Mouse (Mus musculus) gastrocnemius, postnatal 10 days (tissue): Measurements from ENCODE around the gene Bace2. TPM values are rescaled to one million over a fixed set of nuclear protein-coding genes. Genes with fewer than 3 reads are reported as not detected.

ENCODE experiments used
- DNase-seq: peaks from one replicate; pipeline ENCODE4 v3.0.0; 2021; ENCODE audit warnings: mixed read lengths
- long read RNA-seq, 2 experiments: library from polyadenylated mRNA; stranded (forward); transcript quantifications; one replicate each; pipeline ENCODE4 v2.0.0; 2021
- total RNA-seq, 2 experiments: library from RNA; stranded (reverse); gene quantifications; 2 replicates each; pipeline ENCODE4 v1.2.3; 2021

The Bace2 gene
- 10 to 100 TPM; 10.5 to 16.2 TPM for total RNA-seq
- long read RNA-seq, experiment 1, full-length matches to known transcripts, result 9 of 11 reads
- long read RNA-seq, experiment 1, partial matches to known transcripts, result 1 of 11 reads
- long read RNA-seq, experiment 1, other reads (novel, unspliced or antisense), result 1 of 11 reads
- long read RNA-seq, experiment 2, full-length matches to known transcripts, result 11 of 12 reads
- long read RNA-seq, experiment 2, partial matches to known transcripts, result 0 of 12 reads
- long read RNA-seq, experiment 2, other reads (novel, unspliced or antisense), result 1 of 12 reads

DNA sequence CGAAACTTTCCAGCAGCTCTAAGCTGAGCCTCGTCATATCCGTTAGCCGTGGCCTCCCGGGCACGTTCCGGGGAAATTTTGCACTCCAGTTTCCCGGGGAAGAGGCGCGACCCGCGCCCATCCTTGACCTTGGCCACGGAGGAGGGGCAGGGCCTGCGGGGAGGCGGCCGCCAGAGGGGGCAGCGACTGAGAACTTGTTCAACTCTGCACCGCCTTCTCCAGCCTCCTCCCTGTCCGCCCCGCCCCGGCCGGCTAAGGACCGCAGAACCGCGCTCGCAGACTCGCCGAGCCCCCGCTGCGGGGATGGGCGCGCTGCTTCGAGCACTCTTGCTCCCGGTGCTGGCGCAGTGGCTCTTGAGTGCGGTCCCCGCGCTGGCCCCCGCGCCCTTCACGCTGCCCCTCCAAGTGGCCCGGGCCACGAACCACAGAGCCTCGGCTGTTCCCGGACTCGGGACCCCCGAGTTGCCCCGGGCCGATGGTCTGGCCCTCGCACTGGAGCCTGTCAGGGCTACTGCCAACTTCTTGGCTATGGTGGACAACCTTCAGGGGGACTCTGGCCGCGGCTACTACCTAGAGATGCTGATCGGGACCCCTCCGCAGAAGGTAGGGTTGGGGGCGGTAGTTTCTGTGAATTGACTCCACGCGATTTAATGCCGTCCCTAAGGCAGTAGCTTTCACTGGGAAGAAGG is at the start of gene Bace2:
Bace2 (plus strand) TSS at position 244 of the 689 bp plus-strand sequence.
- peak; percentile 76 for DNase-seq

DNA sequence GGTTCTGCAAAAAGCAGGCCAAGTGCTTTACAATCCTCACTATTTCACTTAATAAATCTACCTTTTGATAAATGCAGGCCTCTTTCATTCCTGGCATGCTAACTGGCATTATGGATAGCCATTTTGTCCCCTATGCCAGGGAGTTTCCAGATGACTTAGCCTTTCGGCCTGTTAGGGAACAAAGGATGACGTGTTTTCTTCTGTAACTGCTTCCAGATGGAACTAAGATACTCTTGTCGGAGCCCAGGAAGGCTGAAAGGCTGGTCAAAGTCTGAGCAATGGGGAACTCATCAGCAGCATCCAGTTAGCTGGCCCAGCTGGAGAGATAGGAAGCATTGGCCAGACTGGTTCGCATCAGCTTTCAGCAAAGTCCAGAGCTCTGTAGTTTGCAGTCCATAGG is 48.9 kb upstream of the Bace2 start:
- DNase-seq, result no peak

DNA sequence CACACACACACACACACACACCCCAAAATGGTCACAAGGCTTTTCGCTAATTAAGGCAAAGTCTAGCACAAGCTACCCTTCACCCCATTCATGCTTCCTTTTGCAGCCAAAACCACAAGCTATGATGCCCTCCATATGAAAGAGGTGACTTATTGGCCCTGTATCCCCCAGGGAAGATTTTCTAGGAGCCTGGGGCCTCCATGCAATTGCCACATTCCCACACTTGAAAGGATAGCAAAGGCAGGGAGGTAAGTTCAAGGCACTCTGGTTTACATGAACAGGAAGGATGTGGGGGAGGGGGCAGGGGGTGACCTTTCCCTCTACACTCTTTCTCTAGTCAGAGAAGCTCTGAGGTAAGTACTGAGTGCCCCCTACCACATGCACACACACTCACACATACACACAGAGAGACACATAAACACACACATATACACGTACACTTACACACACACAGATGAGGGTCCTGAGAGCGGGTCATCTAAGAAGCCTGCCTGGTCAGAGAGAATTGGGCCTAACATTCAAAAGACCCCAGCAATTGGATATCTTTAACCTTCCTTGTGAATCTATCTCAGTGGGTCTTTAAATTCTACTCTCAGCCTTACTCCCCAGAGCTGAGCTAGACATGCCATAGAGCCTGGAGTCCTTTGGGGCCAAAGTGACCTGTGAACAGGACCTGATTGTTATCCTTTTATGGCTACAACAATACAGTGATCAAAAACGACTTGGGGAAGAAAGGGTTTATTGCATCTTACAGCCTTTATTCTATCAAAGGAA is 46.6 kb upstream of the Bace2 start:
- DNase-seq, result no peak

DNA sequence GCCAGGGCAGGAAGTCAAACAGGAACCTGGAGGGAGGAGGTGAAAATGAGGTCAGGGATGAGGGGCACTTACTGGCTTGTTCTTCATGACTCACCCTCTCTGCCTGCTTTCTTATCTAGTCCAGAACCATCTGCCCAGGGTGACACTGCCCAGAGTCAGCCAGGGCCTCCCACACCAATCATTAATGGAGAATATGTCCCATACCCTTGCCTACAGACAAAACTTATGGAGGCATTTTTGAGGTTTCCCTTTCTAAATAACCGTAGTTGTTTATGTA is 46.0 kb upstream of the Bace2 start:
- no peak for DNase-seq

DNA sequence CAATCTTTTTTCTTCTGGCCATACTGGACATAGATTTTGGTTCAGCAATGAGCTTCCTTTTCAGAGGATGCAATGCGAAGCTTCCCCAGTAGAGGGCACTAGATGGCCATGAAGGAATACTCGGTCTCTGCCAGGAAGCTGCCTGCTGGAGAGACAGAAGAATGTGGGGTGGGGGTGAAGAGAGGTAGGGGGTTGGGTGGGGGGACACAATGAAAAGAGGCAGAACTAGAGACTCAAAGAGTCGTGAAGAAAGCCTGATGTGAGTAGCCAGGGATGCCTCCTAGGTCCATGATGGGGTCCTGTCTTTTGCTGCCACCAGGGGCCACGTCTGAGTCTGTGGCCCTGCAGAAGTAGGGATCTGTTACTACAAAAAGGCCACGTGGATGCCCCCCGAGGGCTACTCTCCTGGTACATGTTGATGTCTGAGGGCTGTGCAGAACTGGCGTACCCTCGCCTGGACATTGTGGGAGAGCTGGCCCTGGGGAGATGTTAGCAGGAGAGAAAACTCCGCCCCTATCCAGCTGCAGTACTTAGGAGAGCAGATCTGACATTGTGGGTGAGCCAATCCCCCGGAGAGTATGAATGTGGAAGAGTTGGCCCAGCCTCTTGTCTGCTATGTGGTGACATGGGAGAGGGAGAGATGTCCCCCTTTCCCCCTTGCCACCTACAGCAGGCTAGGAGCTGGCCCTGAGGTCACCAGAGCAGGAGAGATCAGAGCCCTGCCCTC is 43.4 kb upstream of the Bace2 start:
- DNase-seq, result peak; percentile 76

DNA sequence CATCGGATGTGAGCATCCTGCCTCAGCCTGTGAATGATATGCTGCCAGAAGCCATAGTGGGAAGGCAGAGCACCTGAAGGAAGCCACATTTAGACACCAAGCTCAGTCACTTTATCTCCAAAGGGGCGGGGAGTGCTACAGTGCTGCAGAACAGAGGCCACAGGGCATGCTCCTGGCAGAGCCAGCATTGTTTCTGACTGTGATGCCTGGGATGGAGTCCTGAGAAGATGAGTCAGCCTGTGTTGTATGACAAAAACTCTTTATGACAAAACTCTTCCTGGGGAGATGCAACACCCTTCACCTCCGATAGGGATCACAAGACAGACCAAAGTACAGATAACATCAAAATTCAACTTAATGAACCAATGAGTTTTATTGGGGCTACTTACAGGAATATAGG is 35.0 kb upstream of the Bace2 start:
- DNase-seq, result no peak

DNA sequence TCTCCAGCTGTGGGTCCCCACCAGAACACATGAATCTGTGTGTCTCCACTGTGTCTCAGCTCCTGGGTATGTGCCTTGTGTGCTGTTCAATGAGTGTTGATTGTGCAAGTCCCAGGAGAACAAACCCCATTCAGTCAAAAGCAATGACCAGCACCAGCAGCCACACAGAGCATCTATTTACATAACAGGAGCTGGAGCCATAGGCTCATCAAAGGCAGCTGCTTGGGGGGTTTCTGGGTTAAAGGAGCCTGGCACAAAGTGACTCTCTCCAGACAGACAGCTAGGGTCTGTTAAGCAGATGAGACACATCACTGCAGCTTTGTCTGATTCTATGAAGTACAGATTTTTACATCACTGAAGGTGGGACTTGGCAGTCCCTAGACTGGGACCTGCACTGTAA is 33.9 kb upstream of the Bace2 start:
- DNase-seq, result no peak

DNA sequence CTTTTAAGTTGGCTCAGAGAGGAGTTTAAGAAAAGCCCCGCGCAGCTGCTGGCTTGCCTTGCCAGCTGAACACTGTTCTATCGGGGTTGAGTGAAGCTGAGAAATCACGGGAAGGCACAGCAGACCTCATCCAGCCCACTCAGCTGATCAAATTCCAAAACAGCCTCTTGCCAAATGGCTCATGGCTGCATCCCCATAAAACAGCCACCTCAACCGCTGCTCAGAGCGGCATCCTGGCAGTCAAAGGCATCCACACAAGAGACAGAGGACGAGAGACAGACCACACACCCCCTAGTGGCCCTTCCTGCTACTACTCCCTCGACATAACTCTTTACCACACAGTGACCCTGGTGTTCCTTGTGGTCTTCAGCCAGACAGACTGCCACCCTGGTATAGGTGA is 30.6 kb upstream of the Bace2 start:
- DNase-seq, result peak; percentile 25

DNA sequence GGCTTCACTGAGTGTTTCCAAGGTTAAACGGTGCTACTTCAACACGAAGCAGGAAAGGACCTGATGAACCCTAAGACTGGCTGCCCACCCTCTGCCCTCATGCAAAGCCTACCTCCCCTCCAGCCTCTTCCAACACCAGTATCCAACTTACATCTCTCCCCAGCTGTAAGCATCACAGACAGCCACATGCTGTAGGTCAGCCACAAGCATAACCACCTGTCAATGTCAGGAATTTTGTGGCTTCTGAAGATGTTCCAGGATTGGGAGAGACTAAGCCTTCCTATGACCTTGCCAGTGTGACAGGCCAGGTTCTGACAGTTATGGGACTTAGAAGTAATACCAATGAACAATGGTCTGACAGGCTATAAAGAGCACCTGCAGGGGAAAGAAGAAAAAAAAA is 27.9 kb upstream of the Bace2 start:
- no peak for DNase-seq

DNA sequence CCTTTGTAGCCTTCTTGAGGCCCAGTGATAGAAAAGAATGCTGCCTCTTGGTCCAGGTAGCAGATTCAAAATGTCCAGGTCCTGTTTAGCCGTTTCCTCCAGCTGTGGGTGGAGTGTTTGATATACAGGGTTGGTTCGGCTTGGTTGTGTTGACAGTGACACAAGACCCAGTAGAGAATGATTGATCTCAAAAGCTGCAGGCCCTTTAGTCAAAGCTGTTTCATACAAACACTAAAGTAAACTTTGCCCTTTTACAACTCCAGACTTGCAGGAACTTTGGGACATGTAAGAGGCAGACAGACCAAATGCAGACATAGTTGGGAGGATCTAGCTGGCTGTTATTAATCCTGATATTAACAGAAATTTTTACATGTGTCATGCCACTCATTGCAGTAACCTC is 3.5 kb upstream of the Bace2 start:
- DNase-seq, result no peak

DNA sequence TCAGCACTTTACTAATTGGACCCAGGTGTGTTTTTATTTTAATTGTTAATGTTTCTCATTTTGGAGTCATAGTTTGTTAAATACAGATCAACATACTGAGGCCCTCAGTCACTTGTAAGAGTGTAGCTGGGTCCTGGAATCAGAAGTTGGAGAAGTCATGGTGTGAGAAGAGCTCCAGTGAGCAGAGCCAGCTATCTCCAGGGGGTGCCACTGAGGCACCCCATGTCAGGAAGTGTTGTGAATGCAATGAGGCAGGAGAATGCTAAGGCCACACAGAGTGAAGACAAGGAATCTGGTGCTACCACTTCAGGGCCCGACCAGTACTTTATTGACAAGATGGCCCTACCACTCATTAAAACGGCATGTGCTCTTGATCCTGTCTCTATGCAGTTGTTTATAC is 1.9 kb upstream of the Bace2 start:
- no peak for DNase-seq

DNA sequence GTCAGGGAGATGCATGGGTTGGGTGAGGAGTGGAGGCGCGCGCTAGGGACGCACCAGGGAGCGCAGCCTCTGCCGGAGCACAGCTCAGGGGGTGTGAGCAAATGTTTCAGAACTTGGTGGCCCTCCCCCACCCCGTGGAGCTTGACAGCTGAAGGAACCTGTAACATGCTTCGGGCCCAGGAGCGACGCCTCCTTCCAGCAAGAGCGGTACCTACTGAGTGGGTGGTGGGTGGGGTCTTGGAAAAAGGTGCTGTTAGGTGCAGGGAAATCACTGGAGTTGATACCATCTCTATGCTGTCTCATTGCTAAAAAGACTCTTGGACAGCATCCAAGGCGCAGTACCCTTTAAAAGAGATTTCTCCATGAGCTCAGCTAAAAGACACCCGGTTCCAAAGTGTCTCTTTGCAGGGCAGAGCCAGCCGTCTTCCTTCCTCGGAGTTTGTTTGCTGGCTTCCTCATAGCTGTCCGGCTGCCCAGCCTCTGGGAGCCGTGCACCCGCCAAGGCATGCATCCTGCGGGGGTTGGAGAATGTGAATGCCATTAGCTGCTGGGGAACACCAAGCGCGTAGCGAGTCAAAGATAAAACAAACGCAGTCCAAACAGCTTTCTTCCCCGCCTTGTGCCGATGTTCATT is 763 bp downstream of the Bace2 start:
- DNase-seq, result peak; percentile 49

DNA sequence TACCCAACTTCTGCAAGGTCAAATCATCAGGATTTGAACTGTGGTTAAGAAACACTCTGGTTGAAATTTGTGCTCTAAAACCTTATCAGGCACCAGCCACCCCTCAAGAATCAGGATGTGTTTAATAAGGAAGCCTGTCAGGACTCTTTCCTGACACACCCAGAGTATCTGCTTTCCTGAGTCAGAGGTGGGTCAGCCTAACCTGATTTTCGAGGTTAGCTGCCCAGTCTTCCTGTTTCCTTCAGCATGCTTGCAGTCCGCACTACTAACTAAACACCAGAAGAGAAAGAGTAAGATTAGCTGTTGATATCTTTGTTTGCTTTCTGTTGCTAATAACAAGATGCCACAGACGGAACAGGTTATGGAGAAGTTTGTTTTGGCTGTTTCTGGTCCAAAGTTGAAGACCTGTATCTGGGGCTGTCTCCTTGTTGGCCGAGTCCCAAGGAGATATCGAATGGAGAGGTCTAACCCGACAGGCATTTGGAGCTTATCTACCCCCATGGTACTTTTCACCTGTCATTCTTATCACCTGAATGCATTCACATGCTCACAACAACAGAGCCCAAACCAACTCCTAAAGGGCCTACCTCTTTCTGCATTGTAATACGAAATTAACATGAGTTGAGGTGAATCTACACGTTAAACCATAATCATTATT is 5.8 kb downstream of the Bace2 start:
- no peak for DNase-seq

DNA sequence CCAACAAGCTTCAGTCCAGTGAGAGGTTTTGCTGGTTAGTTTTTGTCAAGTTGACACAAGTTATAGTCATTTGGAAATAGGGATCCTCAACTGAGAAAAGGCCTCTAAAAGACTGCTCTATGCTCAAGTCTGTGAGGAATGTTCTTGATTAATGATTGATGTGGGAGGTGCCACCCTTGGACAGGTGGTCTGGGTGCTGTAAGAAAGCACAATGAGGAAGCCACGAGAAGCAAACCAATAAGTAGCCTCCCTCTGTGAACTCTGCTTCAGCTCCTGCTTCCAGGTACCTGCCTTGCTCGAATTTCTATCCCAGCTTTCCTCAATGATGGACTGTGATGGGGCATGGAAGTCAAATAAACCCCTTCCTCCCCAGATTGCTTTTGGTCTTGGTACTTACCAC is 9.6 kb downstream of the Bace2 start:
- no peak for DNase-seq

DNA sequence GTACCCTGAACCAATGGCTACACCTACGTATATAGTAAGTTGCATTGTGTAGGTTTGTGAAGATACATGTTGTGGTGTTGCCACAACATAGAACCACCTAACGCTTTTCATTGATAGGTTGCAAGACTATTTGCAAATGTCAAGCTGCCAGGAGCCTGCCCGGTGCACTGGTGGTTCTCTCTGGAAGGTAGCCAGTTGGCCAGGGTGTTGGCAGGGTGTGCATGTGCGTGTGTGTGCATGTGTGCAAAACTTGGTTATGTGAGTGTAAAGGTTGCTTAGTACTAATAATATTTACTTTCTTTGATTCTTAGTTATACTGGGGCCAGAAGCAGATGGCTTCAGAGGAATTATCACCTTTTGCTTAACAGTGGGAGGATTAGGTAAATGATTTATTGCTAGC is 13.7 kb downstream of the Bace2 start:
- DNase-seq, result no peak

DNA sequence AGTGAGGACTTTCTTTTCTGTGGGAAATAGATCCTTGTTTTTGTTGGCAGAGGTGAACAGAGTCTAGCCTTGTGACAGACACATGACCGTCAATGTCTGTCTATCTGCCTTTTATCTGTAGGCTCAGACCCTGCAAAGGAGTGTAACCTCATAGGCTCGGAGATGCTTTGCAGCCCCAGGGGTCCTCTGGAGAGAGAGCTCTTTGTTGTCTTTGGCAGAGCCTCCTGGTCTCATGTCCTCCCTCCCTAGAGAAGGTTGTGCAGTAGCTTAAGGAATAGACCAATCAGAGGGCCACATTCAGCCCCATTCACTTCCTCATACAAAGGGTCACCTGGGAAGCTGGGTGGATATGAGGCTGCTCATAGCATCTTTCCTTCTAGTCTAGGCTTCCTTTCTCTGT is 31.4 kb downstream of the Bace2 start:
- DNase-seq, result no peak

DNA sequence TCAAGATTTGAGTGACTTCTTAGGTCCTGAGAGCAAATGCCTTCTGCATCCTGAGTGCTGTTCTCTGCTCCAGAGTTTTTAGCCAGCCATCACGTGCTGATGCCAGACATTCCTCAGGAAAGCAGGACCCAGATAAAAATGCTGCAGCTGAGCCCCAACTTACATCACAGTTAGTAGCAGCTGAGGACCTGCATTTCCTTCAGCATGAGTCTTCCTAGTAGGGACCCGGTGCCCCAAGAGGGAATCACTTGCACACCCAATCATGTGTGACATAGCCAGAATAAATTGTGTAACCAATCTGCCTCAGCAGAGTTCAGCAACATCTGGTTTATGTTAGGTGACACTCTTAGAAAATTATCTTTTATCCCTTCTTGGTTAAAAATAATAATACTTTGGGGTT is 34.7 kb downstream of the Bace2 start:
- no peak for DNase-seq

DNA sequence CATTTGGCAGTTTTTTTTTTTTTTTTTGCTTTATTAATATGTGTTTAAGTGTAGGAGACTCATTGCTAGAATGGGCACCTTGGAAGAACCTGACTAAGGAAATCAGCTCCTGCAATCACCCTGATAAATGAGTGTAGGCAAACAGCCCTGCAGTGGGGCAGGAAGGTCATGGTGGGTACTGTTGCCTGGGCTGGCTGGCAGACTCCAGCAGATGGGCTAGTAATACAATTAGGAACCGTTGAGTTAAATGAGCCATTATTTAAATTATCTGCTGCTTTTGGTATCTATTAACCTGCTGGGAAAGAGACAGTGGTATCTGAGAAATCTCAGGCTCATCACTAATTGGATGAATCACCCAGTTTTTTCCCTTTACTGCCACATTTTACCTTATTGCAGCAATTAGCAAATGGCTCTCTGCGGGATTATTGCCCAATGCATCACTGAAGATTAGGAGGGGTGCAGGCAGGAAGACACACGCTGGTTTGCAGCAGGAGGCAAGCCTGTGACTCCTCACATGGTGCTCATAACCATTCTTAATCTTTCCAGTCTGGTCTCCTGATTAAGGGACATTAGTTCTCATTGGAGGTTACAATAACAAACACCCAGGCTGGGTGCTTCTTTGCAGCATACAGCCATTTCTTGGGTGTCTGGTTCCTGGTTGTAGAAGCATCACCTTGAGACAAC is 35.3 kb downstream of the Bace2 start:
- no peak for DNase-seq

DNA sequence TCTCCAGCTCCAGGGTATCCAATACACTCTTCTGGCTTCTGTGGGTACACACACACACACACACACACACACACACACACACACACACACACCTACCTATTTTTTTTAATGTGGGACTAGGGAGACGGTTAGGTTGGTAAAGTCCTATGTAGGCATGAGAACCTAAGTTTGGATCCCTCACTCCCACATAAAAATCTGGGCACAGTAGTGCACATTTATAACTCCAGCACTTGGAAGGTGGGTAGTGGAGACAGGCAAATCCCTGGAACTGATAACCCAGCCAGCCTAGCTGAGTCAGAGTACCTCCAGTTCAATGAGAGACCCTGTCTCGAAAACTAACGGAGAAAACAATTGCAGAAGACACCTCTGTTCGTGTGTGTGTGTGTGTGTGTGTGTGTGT is 39.9 kb downstream of the Bace2 start:
- DNase-seq, result no peak

DNA sequence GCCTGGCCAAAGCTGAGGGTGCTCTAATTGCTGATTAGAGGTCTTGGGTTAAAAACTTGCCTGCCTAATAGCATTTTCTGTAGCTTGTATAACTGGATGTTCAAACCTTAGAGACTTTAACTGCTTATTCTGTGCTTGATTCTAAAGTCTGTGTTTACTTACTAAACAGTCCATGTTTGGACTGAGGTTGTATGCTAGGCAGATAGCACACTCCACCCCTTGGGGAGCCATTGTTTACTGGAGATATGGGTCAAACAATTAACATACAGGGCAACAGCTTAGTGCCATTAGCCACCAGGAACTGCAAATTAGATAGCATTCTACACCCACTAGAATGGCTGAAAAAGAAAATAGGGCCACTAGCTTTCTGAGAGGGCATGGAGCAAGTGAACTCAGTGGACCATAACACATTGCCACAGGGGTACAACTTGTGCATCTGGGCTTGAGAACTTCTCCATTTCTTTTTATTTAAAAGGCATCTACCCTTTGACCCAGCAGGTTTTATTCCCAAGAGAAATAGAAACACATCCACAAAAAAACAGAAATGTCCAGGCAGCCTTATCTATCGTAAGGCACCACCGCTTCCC is 41.5 kb downstream of the Bace2 start:
- no peak for DNase-seq

DNA sequence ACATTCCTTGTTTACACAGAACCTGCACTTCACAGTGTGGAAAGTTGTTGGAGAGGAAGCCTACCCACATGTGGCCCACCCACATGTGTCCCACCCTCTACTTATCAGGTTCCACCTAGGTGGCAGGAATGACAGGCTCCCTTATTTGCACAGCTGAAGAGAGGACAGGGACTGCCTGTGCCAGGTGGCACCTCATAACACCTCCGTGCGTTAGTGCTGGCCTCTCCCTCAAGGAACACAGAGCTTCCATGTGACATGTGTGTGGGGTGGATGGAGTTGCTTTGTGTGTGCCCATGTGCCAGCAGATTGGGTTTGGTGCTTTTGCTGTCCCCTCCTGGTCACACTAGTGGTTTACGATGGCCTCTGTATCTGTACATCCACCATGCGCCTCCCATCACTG is 43.4 kb downstream of the Bace2 start:
- no peak for DNase-seq
